Comparison of ENCODE assay signal across 8 mouse cellular contexts in genomic region chr10:79803716-79804323, GRCm38 (mm10). TPM values are rescaled to one million over a fixed set of nuclear protein-coding genes. Genes with fewer than 3 reads are reported as not detected.
DNase-seq lines count a peak whose midpoint lies in the region; ATAC-seq and TF ChIP-seq lines count a peak whose summit lies in the region.

No protein-coding gene starts in this region.

- no peak overlapping the region for H3K9ac ChIP-seq in intestine, embryonic 14.5 days (ENCODE audit: low read length)
- H3K9ac ChIP-seq in intestine, postnatal 0 days (ENCODE audit: low read depth, low read length): no peak overlapping the region
- H3K9ac ChIP-seq in heart, embryonic 14.5 days (ENCODE audit: low read length): peak overlapping the region; percentile 16; the same call in 1 of the 2 replicates
- H3K9ac ChIP-seq in midbrain, embryonic 11.5 days (ENCODE audit: low read length): peak overlapping the region; percentile 26; the same call in 1 of the 2 replicates

- no peaks in the 10 kb centered on the region for H3K9me3 ChIP-seq in intestine, embryonic 14.5 days (ENCODE audit: control insufficient read depth, low read length)
- H3K9me3 ChIP-seq in intestine, postnatal 0 days (ENCODE audit: control insufficient read depth): no peaks in the 10 kb centered on the region
- H3K9me3 ChIP-seq in heart, embryonic 14.5 days (ENCODE audit: control insufficient read depth, low read length): no peaks in the 10 kb centered on the region
- no peaks in the 10 kb centered on the region for H3K9me3 ChIP-seq in midbrain, embryonic 11.5 days (ENCODE audit: control insufficient read depth, low read length)

- H3K36me3 ChIP-seq in intestine, embryonic 14.5 days (ENCODE audit: control insufficient read depth, insufficient read depth, low read length): peaks cover 3% of the 10 kb centered on the region; the same call in 1 of the 2 replicates
- H3K36me3 ChIP-seq in intestine, postnatal 0 days (ENCODE audit: control insufficient read depth, insufficient read depth): no peaks in the 10 kb centered on the region
- H3K36me3 ChIP-seq in heart, embryonic 14.5 days (ENCODE audit: control insufficient read depth, insufficient read depth, low read length): peaks cover 5% of the 10 kb centered on the region; the same call in 1 of the 2 replicates
- no peaks in the 10 kb centered on the region for H3K36me3 ChIP-seq in midbrain, embryonic 11.5 days (ENCODE audit: control insufficient read depth, insufficient read depth, low read length)

- no peak overlapping the region for H3K27ac ChIP-seq in intestine, embryonic 14.5 days (ENCODE audit: low read depth)
- no peak overlapping the region for H3K27ac ChIP-seq in intestine, postnatal 0 days (ENCODE audit: low read depth, low read length)
- no peak overlapping the region; a peak in 1 of 4 replicates for H3K27ac ChIP-seq in heart, embryonic 14.5 days (replicated peaks in 1 of 2; ENCODE audit: control insufficient read depth in 1 of 2, insufficient read depth in 1 of 2, low read depth in 2 of 2, low read length in 2 of 2)
- H3K27ac ChIP-seq in midbrain, embryonic 11.5 days (ENCODE audit: low read depth, low read length): peak overlapping the region; percentile 88

- H3K27me3 ChIP-seq in intestine, embryonic 14.5 days (replicated peaks; ENCODE audit: control insufficient read depth, insufficient read depth, low read length): no peaks in the 10 kb centered on the region
- H3K27me3 ChIP-seq in intestine, postnatal 0 days (replicated peaks; ENCODE audit: control insufficient read depth, insufficient read depth, low read length): no peaks in the 10 kb centered on the region
- H3K27me3 ChIP-seq in heart, embryonic 14.5 days (ENCODE audit: control insufficient read depth, insufficient read depth, low read length): no peaks in the 10 kb centered on the region
- H3K27me3 ChIP-seq in midbrain, embryonic 11.5 days (ENCODE audit: control insufficient read depth, insufficient read depth, low read length): no peaks in the 10 kb centered on the region

- TF ChIP-seq CTCF in intestine, postnatal 0 days (IDR thresholded peaks at IDR 0.05; ENCODE audit: low read depth): no peak

- peaks cover 26% of the 10 kb centered on the region for H3K4me1 ChIP-seq in intestine, embryonic 14.5 days (replicated peaks; ENCODE audit: control insufficient read depth, insufficient read depth, low read length)
- H3K4me1 ChIP-seq in intestine, postnatal 0 days (replicated peaks; ENCODE audit: control insufficient read depth, insufficient read depth, low read length): no peaks in the 10 kb centered on the region
- H3K4me1 ChIP-seq in heart, embryonic 14.5 days (ENCODE audit: control insufficient read depth in 2 of 2, insufficient read depth in 2 of 2, low read length in 2 of 2): peaks cover 25 to 28% of the 10 kb centered on the region in 2 experiments
- peaks cover 36% of the 10 kb centered on the region for H3K4me1 ChIP-seq in midbrain, embryonic 11.5 days (ENCODE audit: control insufficient read depth, insufficient read depth, low read length)

- ATAC-seq in intestine, embryonic 14.5 days (replicated peaks; ENCODE audit: low FRiP score, low TSS enrichment, low read depth): peak; percentile 53
- no peak for ATAC-seq in intestine, postnatal 0 days
- no peak for ATAC-seq in heart, embryonic 14.5 days (ENCODE audit: insufficient number of reproducible peaks, insufficient read depth, low FRiP score, low read depth)
- ATAC-seq in midbrain, embryonic 11.5 days (ENCODE audit: low FRiP score): peak; percentile 93
- ATAC-seq in erythroid progenitor cell, adult 5-6 weeks (replicated peaks; ENCODE audit: low FRiP score, poor library complexity, severe bottlenecking): no peak

- H3K4me3 ChIP-seq in intestine, embryonic 14.5 days (ENCODE audit: low read depth, low read length): no peak overlapping the region
- H3K4me3 ChIP-seq in intestine, postnatal 0 days (ENCODE audit: low read depth, low read length): no peak overlapping the region
- no peak overlapping the region for H3K4me3 ChIP-seq in heart, embryonic 14.5 days (ENCODE audit: control insufficient read depth in 1 of 2, insufficient read depth in 1 of 2, low read depth in 1 of 2, low read length in 2 of 2)
- H3K4me3 ChIP-seq in midbrain, embryonic 11.5 days (ENCODE audit: low read depth, low read length): peak overlapping the region; percentile 16

- H3K4me2 ChIP-seq in intestine, embryonic 14.5 days (ENCODE audit: low read length): peak overlapping the region; percentile 11
- no peak overlapping the region for H3K4me2 ChIP-seq in intestine, postnatal 0 days (replicated peaks; ENCODE audit: low read depth)
- H3K4me2 ChIP-seq in heart, embryonic 14.5 days (ENCODE audit: low read length): peak overlapping the region; percentile 25; the same call in 1 of the 2 replicates
- peak overlapping the region; percentile 50 for H3K4me2 ChIP-seq in midbrain, embryonic 11.5 days

- 20% methylated on average over 29 of the region's 29 CpGs for WGBS in intestine, embryonic 14.5 days
- WGBS in intestine, postnatal 0 days: 37% methylated on average over 29 of the region's 29 CpGs
- WGBS in heart, embryonic 14.5 days: 15% methylated on average over 29 of the region's 29 CpGs
- 4% methylated on average over 29 of the region's 29 CpGs for WGBS in midbrain, embryonic 11.5 days

- no peak for DNase-seq in intestine, embryonic 14.5 days (ENCODE audit: low spot score)
- DNase-seq in embryo, embryonic 11 days: peak; percentile 92
- DNase-seq in layer of hippocampus, adult 9-10 months (ENCODE audit: low spot score): peak; percentile 74
- peak; percentile 98 for DNase-seq in midbrain, embryonic 11.5 days (ENCODE audit: low spot score, missing footprints)
- peak; percentile 79 for DNase-seq in testis, postnatal 10 days (ENCODE audit: low spot score)

RNA-seq across cellular contexts. Expression of gene Palm, which starts 10.4 kb away (rescaled TPM):
- 63.4 and 66.2 TPM in 2 replicates for polyA plus RNA-seq in intestine, embryonic 14.5 days (2014; fragmentation: Nextera tagmentation; extraction: Ambion mirVana)
- polyA plus RNA-seq in intestine, postnatal 0 days (2015; fragmentation: Nextera tagmentation; extraction: Ambion mirVana): 19.9 and 21.1 TPM in 2 replicates
- 58.3 and 68.1 TPM in 2 replicates for polyA plus RNA-seq in heart, embryonic 14.5 days (2014; fragmentation: Nextera tagmentation; extraction: Ambion mirVana)
- polyA plus RNA-seq in midbrain, embryonic 11.5 days (2014; fragmentation: Nextera tagmentation; extraction: Ambion mirVana): 109 and 129 TPM in 2 replicates
- total RNA-seq in erythroid progenitor cell, adult 5-6 weeks (2015; ENCODE audit: low replicate concordance): 8.8 and 16.2 TPM in 2 replicates
- 2.0 and 9.2 TPM in 2 replicates for total RNA-seq in erythroid progenitor cell, adult 5-6 weeks (2017; ENCODE audit: low replicate concordance)

RNA-seq across cellular contexts. Expression of gene Prss57, which starts 13.1 kb away (rescaled TPM):
- polyA plus RNA-seq in intestine, embryonic 14.5 days (2014; fragmentation: Nextera tagmentation; extraction: Ambion mirVana): 0.45 TPM in 1 of 2 replicates, not detected in the other
- 0.07 TPM in 1 of 2 replicates, not detected in the other for polyA plus RNA-seq in intestine, postnatal 0 days (2015; fragmentation: Nextera tagmentation; extraction: Ambion mirVana)
- 0.08 TPM in 1 of 2 replicates, not detected in the other for polyA plus RNA-seq in heart, embryonic 14.5 days (2014; fragmentation: Nextera tagmentation; extraction: Ambion mirVana)
- polyA plus RNA-seq in midbrain, embryonic 11.5 days (2014; fragmentation: Nextera tagmentation; extraction: Ambion mirVana): 0.10 and 0.40 TPM in 2 replicates
- 25.6 and 44.0 TPM in 2 replicates for total RNA-seq in erythroid progenitor cell, adult 5-6 weeks (2015; ENCODE audit: low replicate concordance)
- total RNA-seq in erythroid progenitor cell, adult 5-6 weeks (2017; ENCODE audit: low replicate concordance): 1.1 and 6.5 TPM in 2 replicates

RNA-seq across cellular contexts. Expression of gene Misp, which starts 17.0 kb away (rescaled TPM):
- 78.3 and 87.9 TPM in 2 replicates for polyA plus RNA-seq in intestine, embryonic 14.5 days (2014; fragmentation: Nextera tagmentation; extraction: Ambion mirVana)
- polyA plus RNA-seq in intestine, postnatal 0 days (2015; fragmentation: Nextera tagmentation; extraction: Ambion mirVana): 254 and 255 TPM in 2 replicates
- polyA plus RNA-seq in heart, embryonic 14.5 days (2014; fragmentation: Nextera tagmentation; extraction: Ambion mirVana): 0.61 and 1.5 TPM in 2 replicates
- polyA plus RNA-seq in midbrain, embryonic 11.5 days (2014; fragmentation: Nextera tagmentation; extraction: Ambion mirVana): 0.41 TPM in 1 of 2 replicates, not detected in the other
- total RNA-seq in erythroid progenitor cell, adult 5-6 weeks (2015; ENCODE audit: low replicate concordance): not detected in 2 replicates
- total RNA-seq in erythroid progenitor cell, adult 5-6 weeks (2017; ENCODE audit: low replicate concordance): not detected in 2 replicates

RNA-seq across cellular contexts. Expression of gene Fstl3, which starts 26.7 kb away (rescaled TPM):
- 10.1 and 11.1 TPM in 2 replicates for polyA plus RNA-seq in intestine, embryonic 14.5 days (2014; fragmentation: Nextera tagmentation; extraction: Ambion mirVana)
- 7.3 and 8.9 TPM in 2 replicates for polyA plus RNA-seq in intestine, postnatal 0 days (2015; fragmentation: Nextera tagmentation; extraction: Ambion mirVana)
- 19.9 and 21.1 TPM in 2 replicates for polyA plus RNA-seq in heart, embryonic 14.5 days (2014; fragmentation: Nextera tagmentation; extraction: Ambion mirVana)
- 0.60 and 1.2 TPM in 2 replicates for polyA plus RNA-seq in midbrain, embryonic 11.5 days (2014; fragmentation: Nextera tagmentation; extraction: Ambion mirVana)
- total RNA-seq in erythroid progenitor cell, adult 5-6 weeks (2015; ENCODE audit: low replicate concordance): 5.4 TPM in 1 of 2 replicates, not detected in the other
- 0.38 and 1.3 TPM in 2 replicates for total RNA-seq in erythroid progenitor cell, adult 5-6 weeks (2017; ENCODE audit: low replicate concordance)

RNA-seq across cellular contexts. Expression of gene Rnf126, which starts 37.1 kb away (rescaled TPM):
- polyA plus RNA-seq in intestine, embryonic 14.5 days (2014; fragmentation: Nextera tagmentation; extraction: Ambion mirVana): 80.3 and 90.3 TPM in 2 replicates
- 41.2 and 43.5 TPM in 2 replicates for polyA plus RNA-seq in intestine, postnatal 0 days (2015; fragmentation: Nextera tagmentation; extraction: Ambion mirVana)
- polyA plus RNA-seq in heart, embryonic 14.5 days (2014; fragmentation: Nextera tagmentation; extraction: Ambion mirVana): 54.4 and 62.5 TPM in 2 replicates
- polyA plus RNA-seq in midbrain, embryonic 11.5 days (2014; fragmentation: Nextera tagmentation; extraction: Ambion mirVana): 69.9 and 81.9 TPM in 2 replicates
- 40.0 and 58.7 TPM in 2 replicates for total RNA-seq in erythroid progenitor cell, adult 5-6 weeks (2015; ENCODE audit: low replicate concordance)
- 18.3 and 19.4 TPM in 2 replicates for total RNA-seq in erythroid progenitor cell, adult 5-6 weeks (2017; ENCODE audit: low replicate concordance)

Comparison
In these comparisons a context has a peak if more than half of its experiments do, and no peak if none do; other contexts are left out.
1. ATAC-seq: peak in intestine, embryonic 14.5 days (single experiment) and midbrain, embryonic 11.5 days (single experiment); none in intestine, postnatal 0 days (single experiment), heart, embryonic 14.5 days (single experiment) and erythroid progenitor cell, adult 5-6 weeks (single experiment).
2. H3K9ac ChIP-seq: peak in heart, embryonic 14.5 days (single experiment) and midbrain, embryonic 11.5 days (single experiment); none in intestine, embryonic 14.5 days (single experiment) and intestine, postnatal 0 days (single experiment).
3. RNA of gene Misp, which starts 17.0 kb away (polyA plus RNA-seq): 254 to 255 TPM in intestine, postnatal 0 days and 78.3 to 87.9 TPM in intestine, embryonic 14.5 days; 0.61 to 1.5 TPM in heart, embryonic 14.5 days and 0.41 TPM in midbrain, embryonic 11.5 days; every median in the first group is over 10 times any median in the second.